Mouse (Mus musculus) bone marrow macrophage, adult 2 months (primary cell): ENCODE measurements around the gene Zfp366. TPM values are rescaled to one million over a fixed set of nuclear protein-coding genes. Genes with fewer than 3 reads are reported as not detected.

ENCODE experiments used
- H3K27ac ChIP-seq: 2 replicates; pipeline ENCODE4 v1.5.1; 2012; ENCODE audit warnings: low read depth, low read length; ENCODE audit not compliant: insufficient read depth
- H3K4me1 ChIP-seq: 2 replicates; pipeline ENCODE4 v1.6.1; 2012; ENCODE audit warnings: low read length; ENCODE audit not compliant: control insufficient read depth, insufficient read depth
- H3K4me3 ChIP-seq: 2 replicates; pipeline ENCODE4 v1.5.1; 2012; ENCODE audit warnings: mild to moderate bottlenecking, low read length, moderate library complexity; ENCODE audit not compliant: insufficient read depth
- CTCF ChIP-seq: IDR thresholded peaks from 2 replicates; pipeline ENCODE4 v1.5.1; 2012; ENCODE audit warnings: low read depth, mild to moderate bottlenecking, low read length, moderate library complexity
- POLR2A ChIP-seq: IDR thresholded peaks from 2 replicates; pipeline ENCODE4 v1.6.1; 2012; ENCODE audit warnings: mild to moderate bottlenecking, low read depth, low read length, borderline replicate concordance
- polyA plus RNA-seq: library from polyadenylated mRNA; stranded (reverse); fragments of >200 nt; gene quantifications from 2 replicates; pipeline ENCODE4 v1.2.4, GENCODE M21; 2012; ENCODE audit not compliant: missing spikeins, insufficient read depth, insufficient read length

The Zfp366 gene
- polyA plus RNA-seq, 1 experiment, result 0.31 TPM

GRCm38 (mm10) chr13:99243831-99244230 is 59.2 kb downstream of the Zfp366 start:
- Histone ChIP-seq H3K4me3 (no peak overlapping the region), H3K4me1 (no peaks in the 10 kb centered on the region), H3K27ac (no peak overlapping the region)
- TF ChIP-seq CTCF, result no peak
- no peak for TF ChIP-seq POLR2A

DNA sequence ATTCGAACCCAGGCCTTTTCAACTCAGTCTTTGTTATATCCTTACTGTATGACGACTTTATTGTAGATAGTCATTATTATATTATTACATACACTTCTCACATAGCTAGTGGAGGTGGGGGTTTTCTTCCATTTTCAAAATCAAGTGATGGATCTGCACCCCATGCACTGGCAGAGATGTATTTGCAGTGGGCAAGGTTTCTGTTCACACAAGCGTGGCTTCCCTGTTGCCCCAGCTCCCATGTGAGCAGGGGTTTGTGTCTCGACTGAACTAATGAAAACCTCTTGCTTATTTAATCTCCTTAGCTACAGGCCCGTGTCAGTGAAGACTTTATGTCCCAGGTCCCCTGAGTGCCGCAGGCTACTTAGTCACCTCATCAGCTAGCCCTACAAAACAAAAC is 59.8 kb downstream of the Zfp366 start:
- no peak overlapping the region for H3K4me3 ChIP-seq
- H3K4me1 ChIP-seq, result no peaks in the 10 kb centered on the region
- no peak overlapping the region for H3K27ac ChIP-seq
- no peak for TF ChIP-seq POLR2A
- TF ChIP-seq CTCF, result no peak

GRCm38 (mm10) chr13:99244896-99245295 is 60.3 kb downstream of the Zfp366 start:
- Histone ChIP-seq H3K4me1 (no peaks in the 10 kb centered on the region), H3K27ac (no peak overlapping the region), H3K4me3 (no peak overlapping the region)
- TF ChIP-seq CTCF (no peak), POLR2A (no peak)

DNA sequence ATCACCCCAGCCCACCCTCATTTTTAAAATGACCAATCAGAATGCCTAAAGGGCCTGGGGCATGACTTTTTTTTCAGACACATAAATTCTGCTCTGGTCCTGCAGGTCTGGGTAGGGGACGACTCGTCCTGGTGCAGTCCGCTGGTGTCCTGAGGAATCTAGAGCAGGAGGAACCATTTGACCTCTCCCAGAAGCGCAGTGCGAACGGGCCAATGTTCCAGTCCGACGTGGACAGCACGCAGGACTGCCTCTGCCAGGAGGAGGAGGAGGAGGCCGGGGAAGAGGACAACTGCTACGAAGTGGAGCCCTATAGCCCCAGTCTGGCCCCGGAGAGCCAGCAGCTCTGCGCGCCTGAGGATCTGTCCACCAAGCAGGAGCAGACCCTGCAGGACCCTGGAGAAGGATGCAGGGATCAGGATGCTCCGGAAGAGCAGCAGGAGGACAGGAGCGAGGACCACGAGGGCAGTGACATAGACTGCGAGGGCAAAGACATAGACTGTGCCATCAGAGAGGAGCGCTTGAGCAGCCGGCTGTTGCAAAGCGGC is 61.4 kb downstream of the Zfp366 start:
- Histone ChIP-seq H3K4me3 (no peak overlapping the region), H3K27ac (no peak overlapping the region), H3K4me1 (no peaks in the 10 kb centered on the region)
- TF ChIP-seq POLR2A (no peak), CTCF (no peak)

DNA sequence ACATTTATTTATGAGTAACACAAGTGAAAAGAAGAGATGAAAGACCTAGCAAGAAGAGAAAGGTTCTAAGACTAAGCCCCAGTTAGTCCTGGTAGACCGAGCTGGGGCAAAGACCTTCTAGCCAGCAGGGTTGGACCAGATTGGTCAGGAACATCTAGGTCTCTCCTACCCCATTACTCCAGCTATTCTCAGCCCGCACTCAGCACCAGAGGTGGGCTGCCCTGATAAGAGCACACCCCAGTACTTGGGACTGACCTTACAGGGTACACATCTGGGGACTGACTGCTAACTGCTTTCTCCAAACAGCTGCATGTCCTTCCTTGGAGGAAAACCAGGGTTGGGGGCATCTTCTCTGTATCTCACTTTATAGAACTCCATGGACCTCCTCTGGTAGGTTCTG is 66.2 kb downstream of the Zfp366 start:
- Histone ChIP-seq H3K27ac (no peak overlapping the region), H3K4me3 (no peak overlapping the region), H3K4me1 (no peaks in the 10 kb centered on the region)
- TF ChIP-seq POLR2A (no peak), CTCF (no peak)

GRCm38 (mm10) chr13:99254215-99254614 is 69.6 kb downstream of the Zfp366 start:
- H3K4me1 ChIP-seq, result no peaks in the 10 kb centered on the region
- no peak overlapping the region for H3K27ac ChIP-seq
- H3K4me3 ChIP-seq, result no peak overlapping the region
- TF ChIP-seq POLR2A (no peak), CTCF (no peak)

DNA sequence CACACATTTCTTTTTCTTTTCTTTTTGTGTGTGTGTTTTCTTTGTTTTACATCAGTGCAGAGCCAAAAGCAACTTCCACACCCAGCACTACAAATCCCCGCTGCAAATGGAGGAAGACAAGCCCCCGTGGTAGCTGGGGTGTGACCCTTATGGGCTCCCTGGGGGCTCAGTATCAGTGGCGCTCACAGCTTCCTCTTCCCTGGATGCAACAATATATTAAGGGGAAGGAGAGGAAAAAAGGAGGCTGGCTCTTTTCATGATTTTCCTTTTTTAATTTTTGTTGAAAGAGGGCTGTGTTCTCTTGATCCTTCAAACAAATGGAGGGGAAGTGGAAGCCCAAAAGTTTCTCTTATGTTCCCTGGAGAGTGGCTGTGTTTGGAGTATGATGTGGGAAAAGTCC is 70.2 kb downstream of the Zfp366 start:
- TF ChIP-seq CTCF, result no peak
- no peak for TF ChIP-seq POLR2A
- H3K27ac ChIP-seq, result no peak overlapping the region

DNA sequence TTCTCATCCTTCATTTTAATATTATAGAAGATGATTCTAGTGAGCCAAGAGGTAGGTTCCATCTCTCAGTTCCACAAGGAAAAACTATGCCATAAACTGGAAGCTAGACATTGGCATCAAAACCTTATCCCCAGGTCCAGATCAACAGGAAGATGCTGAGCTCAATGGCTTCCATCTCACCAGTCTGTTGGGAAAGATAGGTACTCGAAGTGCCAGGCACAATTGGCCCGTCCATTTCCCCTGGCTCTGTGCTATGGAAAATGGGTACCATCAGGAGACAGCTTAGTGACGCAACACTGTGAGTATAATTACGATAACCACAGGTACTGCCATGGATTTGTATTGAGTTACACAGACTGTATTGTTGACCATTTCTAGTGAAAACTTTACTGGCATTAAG is 72.3 kb downstream of the Zfp366 start:
- Histone ChIP-seq H3K4me3 (no peak overlapping the region), H3K4me1 (no peaks in the 10 kb centered on the region), H3K27ac (no peak overlapping the region)
- TF ChIP-seq CTCF (no peak), POLR2A (no peak)

More for the DNA sequence above, 70.2 kb downstream of the Zfp366 start:
- H3K4me1 ChIP-seq, result no peaks in the 10 kb centered on the region
- no peak overlapping the region for H3K4me3 ChIP-seq

GRCm38 (mm10) chr13:99258677-99259076 is 74.1 kb downstream of the Zfp366 start:
- H3K4me3 ChIP-seq, result no peak overlapping the region
- no peak overlapping the region for H3K27ac ChIP-seq
- peaks cover 3% of the 10 kb centered on the region for H3K4me1 ChIP-seq
- TF ChIP-seq POLR2A (no peak), CTCF (no peak)

DNA sequence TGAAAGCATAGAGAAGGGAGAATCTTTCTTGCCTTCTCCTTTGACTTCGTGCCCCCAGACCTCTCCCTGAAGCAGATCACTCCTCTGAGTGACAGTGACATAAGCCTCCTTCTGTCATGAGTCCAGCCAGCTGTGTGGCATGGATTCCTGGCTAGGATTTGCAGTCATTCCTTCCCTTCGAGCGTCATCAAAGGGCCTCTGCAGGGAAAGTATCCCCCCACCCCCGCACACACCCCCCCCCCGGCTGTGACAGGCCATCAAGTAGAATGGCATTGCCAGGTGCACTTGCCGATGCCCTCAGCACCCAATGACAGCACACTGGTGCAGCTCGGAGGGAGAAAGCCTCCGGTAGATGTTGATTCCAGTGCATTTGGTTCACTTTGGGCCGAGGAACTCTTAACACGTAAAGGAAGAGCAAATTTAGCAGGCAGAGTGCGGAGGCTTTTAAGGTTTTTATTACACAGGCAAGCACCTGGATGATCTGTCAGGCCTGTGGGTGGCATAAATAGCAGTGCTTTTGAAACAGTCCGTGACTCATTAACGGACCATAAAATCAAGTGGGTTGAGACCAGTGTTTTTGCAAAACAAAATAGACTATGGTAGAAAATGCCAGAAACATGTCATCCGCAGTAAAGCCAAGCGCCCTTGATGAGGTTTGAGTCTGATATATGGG is 75.0 kb downstream of the Zfp366 start:
- H3K27ac ChIP-seq, result no peak overlapping the region
- TF ChIP-seq POLR2A, result no peak
- TF ChIP-seq CTCF, result no peak
- peaks cover 3% of the 10 kb centered on the region for H3K4me1 ChIP-seq
- no peak overlapping the region for H3K4me3 ChIP-seq

GRCm38 (mm10) chr13:99262406-99262805 is 77.8 kb downstream of the Zfp366 start:
- no peak for TF ChIP-seq POLR2A
- no peak for TF ChIP-seq CTCF
- H3K4me3 ChIP-seq, result no peak overlapping the region

More at GRCm38 (mm10) chr13:99262406-99262805, 77.8 kb downstream of the Zfp366 start:
- Histone ChIP-seq H3K4me1 (peaks cover 3% of the 10 kb centered on the region), H3K27ac (no peak overlapping the region)
